ENCODE assay signal across 1 mouse cellular context in the genomic region with DNA sequence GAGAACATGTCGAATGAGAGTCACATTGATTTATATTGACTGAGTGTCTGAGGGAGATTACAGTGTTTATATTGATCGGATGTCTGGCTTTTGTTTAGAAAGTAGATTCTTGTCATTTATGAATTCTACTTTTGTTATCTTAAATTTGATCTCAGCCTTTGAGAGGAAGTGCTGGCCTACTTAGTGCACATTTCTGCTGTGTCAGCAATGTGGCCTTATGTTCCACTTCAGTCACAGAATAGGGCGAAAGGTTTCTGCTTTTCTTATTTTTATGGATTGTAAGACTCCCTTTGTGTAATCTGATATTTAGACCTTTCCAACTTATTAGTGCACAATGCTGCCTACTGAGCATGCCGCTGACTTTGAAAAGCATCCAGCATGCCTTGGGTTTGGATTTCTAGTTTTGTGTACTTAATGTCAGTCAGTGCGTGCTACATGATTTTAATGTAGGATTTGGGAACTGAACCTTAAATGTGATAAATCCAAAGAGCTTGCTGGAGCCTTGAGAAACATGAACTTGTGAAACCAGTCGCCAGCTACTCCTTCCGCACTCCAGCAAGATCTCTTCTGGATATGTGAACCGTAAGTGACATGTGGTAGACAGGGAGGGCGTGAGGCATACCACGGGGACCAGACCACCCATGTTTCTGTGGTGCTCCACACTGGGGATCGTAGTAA.
TF ChIP-seq lines count a peak whose summit lies in the region.

No protein-coding gene starts in this region.

TF ChIP-seq in MEL, 35 proteins besides CTCF, POLR2A, EP300 and RAD21:
- TF ChIP-seq SMC3 (IDR thresholded peaks at IDR 0.05; ENCODE audit: low read depth, low read length) (no peak), MAFK (IDR thresholded peaks at IDR 0.05; ENCODE audit: borderline replicate concordance, low read depth, low read length) (peak; percentile 94)
